Mouse (Mus musculus) liver, embryonic 14.5 days (tissue): Measurements from ENCODE around the gene Hoxb5.

Experiments used
- CTCF ChIP-seq: IDR thresholded peaks from 2 replicates; pipeline ENCODE4 v1.5.1; 2016; ENCODE audit warnings: antibody characterized with exemption, low read depth, control low read depth
- EP300 ChIP-seq: IDR thresholded peaks from 2 replicates; pipeline ENCODE4 v1.6.1; 2016; ENCODE audit warnings: antibody characterized with exemption, low read depth

GRCm38 (mm10) chr11:96289837-96290236, 13.3 kb upstream of the Hoxb5 start:
- TF ChIP-seq EP300 (no peak), CTCF (no peak)
